Mouse (Mus musculus) liver, embryonic 14.5 days (tissue): ENCODE measurements around the gene 4930539E08Rik.

ENCODE experiments used
- CTCF ChIP-seq: IDR thresholded peaks from 2 replicates; pipeline ENCODE4 v1.5.1; 2016; ENCODE audit warnings: antibody characterized with exemption, low read depth, control low read depth
- EP300 ChIP-seq: IDR thresholded peaks from 2 replicates; pipeline ENCODE4 v1.6.1; 2016; ENCODE audit warnings: antibody characterized with exemption, low read depth

DNA sequence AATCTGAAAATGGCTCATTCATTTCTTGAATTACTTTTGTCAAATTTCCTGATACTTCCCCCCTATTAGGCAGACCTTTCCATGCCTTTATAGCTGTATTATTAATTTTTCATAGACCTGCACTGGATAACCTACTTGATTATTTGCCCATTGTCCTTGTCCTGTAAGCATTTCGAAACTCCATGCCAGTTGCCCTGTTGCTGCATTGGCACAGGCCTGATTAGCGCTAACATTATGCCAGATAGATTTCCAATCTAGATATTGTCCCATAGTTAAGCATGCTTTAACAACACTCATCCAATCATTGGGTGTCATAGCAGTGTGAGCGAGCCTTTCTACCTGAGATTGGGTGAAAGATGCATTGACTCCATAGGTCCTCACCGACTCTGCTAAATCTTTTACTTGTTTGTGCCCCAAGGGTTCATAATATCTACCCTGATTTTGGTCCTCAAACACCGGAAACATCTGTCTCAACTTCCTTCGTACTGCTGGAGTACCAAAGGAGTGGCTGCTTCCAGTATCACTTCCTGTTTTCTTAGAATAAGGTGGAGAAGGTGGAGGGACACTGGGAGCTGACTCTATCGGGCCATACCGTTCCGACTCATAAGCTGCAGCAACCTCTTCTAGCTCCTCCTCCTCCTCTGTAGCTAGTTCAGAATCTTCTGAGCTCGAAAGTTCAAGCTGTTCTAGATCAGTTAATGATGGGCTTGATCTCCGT, 20.9 kb downstream of the 4930539E08Rik start:
- TF ChIP-seq CTCF (no peak), EP300 (no peak)
